28 mouse cellular contexts compared by ENCODE assay signal in the genomic region with DNA sequence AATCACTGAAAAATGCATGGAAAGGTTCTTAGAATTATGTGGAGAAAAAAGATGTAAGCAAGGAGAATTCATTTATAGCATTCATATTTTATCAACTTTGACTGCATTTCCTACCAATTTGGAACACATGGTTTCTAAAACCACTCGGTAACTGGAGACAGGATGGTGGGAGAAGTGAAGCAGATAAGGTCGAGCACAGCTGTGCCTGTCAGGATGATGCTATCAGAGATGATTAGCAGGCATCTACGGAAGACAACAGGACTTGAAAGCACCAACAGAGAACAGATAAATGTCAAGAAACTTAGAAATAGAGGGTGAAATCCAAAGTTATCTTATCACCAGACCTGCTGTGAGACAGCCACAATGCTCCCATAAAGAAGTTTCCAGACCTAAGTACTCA.
"Had no signal": no experiment of that assay in that cellular context is flagged by ENCODE, and none has a peak within 500 bp of the region (broad histone marks: within the 10 kb centered on the region; RNA-seq: fewer than 3 reads in every experiment).

No protein-coding gene starts in this region.

- H3K36me3 ChIP-seq: limb, embryonic 10.5 days; limb, embryonic 12.5 days; limb, embryonic 13.5 days; limb, embryonic 15.5 days; liver, embryonic 12.5 days; liver, embryonic 13.5 days; liver, embryonic 15.5 days; lung, embryonic 15.5 days; midbrain, embryonic 10.5 days; midbrain, embryonic 12.5 days; midbrain, embryonic 13.5 days; midbrain, embryonic 15.5 days had no signal

- H3K27me3 ChIP-seq: limb, embryonic 12.5 days; limb, embryonic 13.5 days; limb, embryonic 15.5 days; liver, embryonic 12.5 days; liver, embryonic 13.5 days; liver, embryonic 15.5 days; lung, embryonic 15.5 days; megakaryocyte, embryonic 14.5 days; midbrain, embryonic 12.5 days; midbrain, embryonic 13.5 days; midbrain, embryonic 15.5 days had no signal

- DNase-seq: left cerebral cortex, postnatal 4 days; liver; liver, embryonic 13.5 days; liver, postnatal 0 days; lung, adult 18-20 months; lung, adult 2 months; lung, embryonic 14.5 days; lung, postnatal 10 days; lung, postnatal 14 days; lung, postnatal 36 days; lung, postnatal 4 days; midbrain, embryonic 14.5 days had no signal

- H3K27ac ChIP-seq: limb, embryonic 10.5 days; limb, embryonic 12.5 days; limb, embryonic 13.5 days; limb, embryonic 15.5 days; liver, embryonic 12.5 days; liver, embryonic 13.5 days; liver, embryonic 14.5 days; liver, embryonic 15.5 days; lung, embryonic 15.5 days; macrophage; midbrain, embryonic 10.5 days; midbrain, embryonic 12.5 days; midbrain, embryonic 13.5 days; midbrain, embryonic 15.5 days had no signal

- H3K4me3 ChIP-seq: limb, embryonic 10.5 days; limb, embryonic 12.5 days; limb, embryonic 13.5 days; limb, embryonic 15.5 days; liver, embryonic 12.5 days; liver, embryonic 13.5 days; liver, embryonic 15.5 days; lung, embryonic 15.5 days; megakaryocyte, embryonic 14.5 days; midbrain, embryonic 10.5 days; midbrain, embryonic 12.5 days; midbrain, embryonic 13.5 days; midbrain, embryonic 15.5 days had no signal

- H3K4me2 ChIP-seq: limb, embryonic 12.5 days; limb, embryonic 13.5 days; limb, embryonic 15.5 days; liver, embryonic 11.5 days; liver, embryonic 12.5 days; liver, embryonic 13.5 days; liver, embryonic 15.5 days; lung, embryonic 14.5 days; lung, embryonic 15.5 days; midbrain, embryonic 11.5 days; midbrain, embryonic 12.5 days; midbrain, embryonic 13.5 days; midbrain, embryonic 15.5 days had no signal
